Mouse (Mus musculus) MEL (cell line): ENCODE measurements around the gene Zfp827.

Source experiments
- E2F4 ChIP-seq: IDR thresholded peaks from 2 replicates; pipeline ENCODE4 v1.6.1; 2011; ENCODE audit warnings: low read depth, low read length, improper control_type of control experiment, borderline replicate concordance
- EP300 ChIP-seq, 2 experiments: IDR thresholded peaks; 2 replicates each; pipeline ENCODE4 v1.6.1; 2011; ENCODE audit warnings: improper control_type of control experiment in 2 of 2, low read length in 2 of 2, low read depth in 1 of 2, mild to moderate bottlenecking in 1 of 2
- MAZ ChIP-seq: IDR thresholded peaks from 2 replicates; pipeline ENCODE4 v1.6.1; 2012; ENCODE audit warnings: low read depth, mild to moderate bottlenecking, inconsistent platforms, low read length, improper control_type of control experiment
- MEF2A ChIP-seq: IDR thresholded peaks from 2 replicates; pipeline ENCODE4 v1.6.1; 2014; ENCODE audit warnings: low read depth, mild to moderate bottlenecking, inconsistent platforms, low read length, improper control_type of control experiment; ENCODE audit not compliant: poor library complexity, insufficient replicate concordance, severe bottlenecking; ENCODE audit errors: extremely low read depth
- POLR2A ChIP-seq, 2 experiments: IDR thresholded peaks; 2 replicates each; pipeline ENCODE4 v1.6.1; 2011 to 2012; ENCODE audit warnings: low read length in 2 of 2, mild to moderate bottlenecking in 2 of 2, control low read depth in 1 of 2, improper control_type of control experiment in 1 of 2, low read depth in 1 of 2, moderate library complexity in 1 of 2; ENCODE audit not compliant: control insufficient read depth in 1 of 2, insufficient read depth in 1 of 2, poor library complexity in 1 of 2
- POLR2AphosphoS5 ChIP-seq: IDR thresholded peaks from 2 replicates; pipeline ENCODE4 v1.6.1; 2012; ENCODE audit warnings: low read depth, borderline replicate concordance, mild to moderate bottlenecking, inconsistent platforms, low read length, moderate library complexity, mixed read lengths

- TF ChIP-seq POLR2AphosphoS5 (no peak), POLR2A (IDR thresholded peaks at IDR 0.05; ENCODE audit: control insufficient read depth in 1 of 2, insufficient read depth in 1 of 2, low read depth in 1 of 2, low read length in 2 of 2, poor library complexity in 1 of 2) (no peak), EP300 (IDR thresholded peaks at IDR 0.05; ENCODE audit: low read depth in 1 of 2, low read length in 2 of 2) (no peak), MAZ (no peak), MEF2A (no peak), E2F4 (no peak)
Observed at GRCm38 (mm10) chr8:79030326-79031265, 2.4 kb downstream of the Zfp827 start.
